Mouse (Mus musculus) thymus, adult 2 months (tissue): ENCODE results near the gene Dok5.

ENCODE experiments used
- CTCF ChIP-seq: fragments of 200-500 bp; IDR thresholded peaks from 2 replicates; pipeline ENCODE4 v1.5.1; 2012; ENCODE audit warnings: mild to moderate bottlenecking, control low read depth, low read length, moderate library complexity, borderline replicate concordance; ENCODE audit not compliant: control insufficient read depth, poor library complexity, insufficient read depth; ENCODE audit errors: extremely low read depth
- POLR2A ChIP-seq: fragments of 200-500 bp; IDR thresholded peaks from 2 replicates; pipeline ENCODE4 v1.6.1; 2012; ENCODE audit warnings: mild to moderate bottlenecking, low read length, control low read depth, moderate library complexity; ENCODE audit not compliant: control insufficient read depth, poor library complexity, insufficient read depth; ENCODE audit errors: extremely low read depth

DNA sequence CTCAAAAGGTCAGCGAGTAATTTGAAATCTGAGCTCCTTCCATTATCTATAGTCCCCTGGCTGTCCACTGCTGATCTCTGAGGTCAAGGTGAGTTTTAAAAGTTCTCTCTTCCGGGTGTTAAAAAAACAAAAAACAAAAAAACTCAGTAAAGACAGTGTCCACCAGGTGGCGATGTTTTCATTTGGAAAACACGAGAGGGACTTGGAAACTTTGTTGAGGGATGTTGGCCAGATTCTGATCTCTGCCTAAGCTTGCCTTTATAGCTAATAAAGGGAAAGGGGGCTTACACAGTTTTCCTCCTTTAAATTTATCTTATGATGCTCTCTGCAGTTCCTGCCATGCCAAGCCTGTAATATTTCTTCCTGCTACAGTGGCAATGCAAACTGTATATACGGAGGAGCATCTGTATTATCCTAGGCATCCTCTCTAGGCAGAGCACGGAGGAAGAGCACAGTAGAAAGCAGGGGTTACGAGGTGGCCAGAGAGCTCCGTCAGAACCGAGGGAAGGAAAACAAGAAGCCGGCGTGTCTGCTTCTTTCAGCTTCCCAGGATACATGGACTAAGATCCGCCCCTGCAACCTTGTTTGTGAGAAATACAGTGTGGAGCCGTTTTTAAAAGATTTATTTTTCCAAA, 181.1 kb downstream of the Dok5 start:
- no peak for TF ChIP-seq POLR2A
- TF ChIP-seq CTCF, result no peak
